Mouse (Mus musculus) spleen, adult 2 months (tissue): ENCODE measurements at regions not wholly inside any gene's neighbourhood (a gene's known extent, or its start where the extent isn't known, plus 50 kb on each side); places are given as distances from the start of the nearest gene placed in this dataset.

Experiments
- CTCF ChIP-seq: fragments of 200-500 bp; IDR thresholded peaks from 2 replicates; pipeline ENCODE4 v1.5.1; 2011; ENCODE audit warnings: mild to moderate bottlenecking, inconsistent platforms; ENCODE audit not compliant: insufficient read depth, insufficient read length, insufficient replicate concordance; ENCODE audit errors: extremely low read depth
- POLR2A ChIP-seq: fragments of 200-500 bp; IDR thresholded peaks from 2 replicates; pipeline ENCODE4 v1.6.1; 2011; ENCODE audit warnings: low read depth, low read length, inconsistent platforms

- TF ChIP-seq CTCF (no peak), POLR2A (no peak)
Observed at GRCm38 (mm10) chr10:98259283-98259682, 532.7 kb upstream of the C030005K15Rik start.
